Mouse (Mus musculus) C2C12 (cell line): ENCODE results near the gene Plekha8. TPM values are rescaled to one million over a fixed set of nuclear protein-coding genes. Genes with fewer than 3 reads are reported as not detected.

Experiments
- H3K27me3 ChIP-seq: one replicate; pipeline ENCODE4 v1.6.1; 2011; ENCODE audit not compliant: control insufficient read depth, insufficient read depth, insufficient read length
- H3K36me3 ChIP-seq: one replicate; pipeline ENCODE4 v1.6.1; 2011; ENCODE audit not compliant: control insufficient read depth, insufficient read depth
- H3K4me3 ChIP-seq: one replicate; pipeline ENCODE4 v1.5.1; 2011; ENCODE audit warnings: mild to moderate bottlenecking, control low read depth; ENCODE audit not compliant: poor library complexity, insufficient read depth, severe bottlenecking
- H3K79me2 ChIP-seq: one replicate; pipeline ENCODE4 v1.6.1; 2011; ENCODE audit not compliant: control insufficient read depth, insufficient read depth
- H3K79me3 ChIP-seq: one replicate; pipeline ENCODE4 v1.6.1; 2011; ENCODE audit warnings: low read depth, control low read depth
- H3ac ChIP-seq: one replicate; pipeline ENCODE3; 2011; ENCODE audit warnings: low read depth; ENCODE audit not compliant: control insufficient read depth, insufficient read length
- CEBPB ChIP-seq: IDR thresholded peaks from one replicate; pipeline ENCODE4 v1.6.1; 2011; ENCODE audit warnings: low read depth, mild to moderate bottlenecking, control low read depth, moderate library complexity
- CTCF ChIP-seq: IDR thresholded peaks from one replicate; pipeline ENCODE4 v1.5.1; 2011; ENCODE audit not compliant: control insufficient read depth, insufficient read depth, insufficient read length
- FOSL1 ChIP-seq: IDR thresholded peaks from one replicate; pipeline ENCODE4 v1.8.0; 2011; ENCODE audit warnings: mild to moderate bottlenecking, low read length; ENCODE audit not compliant: poor library complexity, insufficient read depth, severe bottlenecking
- MAX ChIP-seq: IDR thresholded peaks from one replicate; pipeline ENCODE4 v1.6.1; 2011; ENCODE audit warnings: mild to moderate bottlenecking, control low read depth
- MYOD1 ChIP-seq: IDR thresholded peaks from one replicate; pipeline ENCODE4 v1.6.1; 2011; ENCODE audit warnings: low read depth; ENCODE audit not compliant: control insufficient read depth, insufficient read length
- MYOG ChIP-seq: IDR thresholded peaks from one replicate; pipeline ENCODE4 v1.6.1; 2011; ENCODE audit not compliant: control insufficient read depth, insufficient read length; ENCODE audit errors: extremely low read depth
- USF1 ChIP-seq: IDR thresholded peaks from one replicate; pipeline ENCODE4 v1.6.1; 2011; ENCODE audit warnings: low read depth, mild to moderate bottlenecking, control low read depth, moderate library complexity
- polyA plus RNA-seq: library from polyadenylated mRNA; unstranded; fragments of >200 nt; fragmentation: generic; extraction: Trizol; gene quantifications from one replicate; pipeline ENCODE4 v1.2.1, GENCODE M21; 2012; ENCODE audit warnings: missing spikeins

Gene Plekha8
- polyA plus RNA-seq, 1 experiment: 3.9 TPM

- Histone ChIP-seq H3K79me3 (peaks cover 4% of the 10 kb centered on the region), H3K79me2 (no peaks in the 10 kb centered on the region), H3K27me3 (no peaks in the 10 kb centered on the region), H3K36me3 (no peaks in the 10 kb centered on the region), H3K4me3 (no peak overlapping the region), H3ac (no peak overlapping the region)
- no peak for TF ChIP-seq CTCF
- no peak for TF ChIP-seq FOSL1
These were observed 3.1 kb upstream of the Plekha8 start for GRCm38 (mm10) chr6:54591778-54592177.

GRCm38 (mm10) chr6:54592938-54593535, 1.9 kb upstream of the Plekha8 start:
- no peak for TF ChIP-seq CTCF
- no peak for TF ChIP-seq USF1
- TF ChIP-seq FOSL1: no peak
- no peak for TF ChIP-seq MYOG
- TF ChIP-seq MAX: no peak
- TF ChIP-seq CEBPB: no peak

GRCm38 (mm10) chr6:54593766-54594468, 994 bp upstream of the Plekha8 start:
- Histone ChIP-seq H3ac (no peak overlapping the region), H3K79me2 (no peaks in the 10 kb centered on the region), H3K27me3 (no peaks in the 10 kb centered on the region), H3K79me3 (peaks cover 4% of the 10 kb centered on the region), H3K36me3 (no peaks in the 10 kb centered on the region), H3K4me3 (no peak overlapping the region)
- TF ChIP-seq CTCF (no peak), MYOG (no peak), CEBPB (no peak), USF1 (no peak), MAX (no peak)

More at GRCm38 (mm10) chr6:54592938-54593535, 1.9 kb upstream of the Plekha8 start:
- no peaks in the 10 kb centered on the region for H3K27me3 ChIP-seq
- H3K4me3 ChIP-seq: peak overlapping the region; percentile 52
- peaks cover 4% of the 10 kb centered on the region for H3K79me3 ChIP-seq
- no peaks in the 10 kb centered on the region for H3K79me2 ChIP-seq
- peak overlapping the region; percentile 71 for H3ac ChIP-seq
- no peaks in the 10 kb centered on the region for H3K36me3 ChIP-seq

- TF ChIP-seq MYOG: no peak
- no peak for TF ChIP-seq MAX
- no peak for TF ChIP-seq USF1
- no peak for TF ChIP-seq CTCF
- TF ChIP-seq MYOD1: no peak
- no peak for TF ChIP-seq FOSL1
- TF ChIP-seq CEBPB: no peak
- H3ac ChIP-seq: peak overlapping the region; percentile 92
These were observed 493 bp downstream of the Plekha8 start for GRCm38 (mm10) chr6:54595330-54595878.

GRCm38 (mm10) chr6:54597208-54597607, 2.3 kb downstream of the Plekha8 start, which contains the start of gene Fkbp14:
Fkbp14 (minus strand) TSS chr6:54597308.
- H3K36me3 ChIP-seq: no peaks in the 10 kb centered on the region
- H3K79me3 ChIP-seq: peaks cover 4% of the 10 kb centered on the region
- peaks cover 4% of the 10 kb centered on the region for H3K79me2 ChIP-seq
- H3K27me3 ChIP-seq: no peaks in the 10 kb centered on the region
- TF ChIP-seq CEBPB: no peak
- H3ac ChIP-seq: no peak within 1 kb of the TSS
- H3K4me3 ChIP-seq: no peak within 1 kb of the TSS

More at GRCm38 (mm10) chr6:54595330-54595878, 493 bp downstream of the Plekha8 start:
- Histone ChIP-seq H3K4me3 (peak overlapping the region; percentile 59), H3K36me3 (no peaks in the 10 kb centered on the region), H3K79me2 (no peaks in the 10 kb centered on the region), H3K79me3 (peaks cover 4% of the 10 kb centered on the region), H3K27me3 (no peaks in the 10 kb centered on the region)

- Histone ChIP-seq H3K4me3 (no peak overlapping the region), H3K36me3 (no peaks in the 10 kb centered on the region), H3K27me3 (no peaks in the 10 kb centered on the region), H3K79me3 (peaks cover 4% of the 10 kb centered on the region), H3ac (no peak overlapping the region), H3K79me2 (peaks cover 4% of the 10 kb centered on the region)
- TF ChIP-seq CTCF: no peak
- TF ChIP-seq FOSL1: no peak
- no peak for TF ChIP-seq MYOD1
- TF ChIP-seq CEBPB: no peak
- no peak for TF ChIP-seq MYOG
- TF ChIP-seq MAX: no peak
- TF ChIP-seq USF1: no peak
These were observed 2.8 kb downstream of the Plekha8 start for GRCm38 (mm10) chr6:54597711-54598110.
